Mouse (Mus musculus): ENCODE data around the gene Nsun2. TPM values are rescaled to one million over a fixed set of nuclear protein-coding genes. Genes with fewer than 3 reads are reported as not detected.
"Not testable (repeated sequence)": the region's sequence is repeated elsewhere in the genome, so short reads cannot be mapped to it uniquely, and the experiment has no call there.

Gene Nsun2
- polyA plus RNA-seq, 2 experiments from 2014 or later, result 35.8 to 36.9 TPM

GRCm38 (mm10) chr13:69555957-69556482 is 22.5 kb downstream of the Nsun2 start:
- ATAC-seq, result no peak

DNA sequence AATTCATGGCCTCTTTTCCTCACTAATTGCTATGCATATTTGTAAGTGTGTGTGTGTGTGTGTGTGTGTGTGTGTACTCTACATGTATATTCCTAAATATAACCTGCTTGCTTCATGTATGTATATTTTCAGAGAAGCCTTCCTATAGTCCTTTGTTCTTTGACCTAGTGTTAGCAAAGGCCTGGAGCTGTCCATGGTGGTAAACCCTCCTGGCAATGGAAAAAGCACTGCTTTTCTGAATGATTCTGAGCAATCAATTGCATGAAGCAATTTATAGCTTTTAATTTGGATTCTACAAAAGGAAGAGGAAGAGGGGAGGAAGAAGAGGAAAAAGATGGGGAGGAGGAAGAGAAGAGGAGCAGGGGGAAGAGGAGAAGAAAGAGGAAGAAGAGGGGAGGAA is 23.2 kb downstream of the Nsun2 start:
- no peak for ATAC-seq

GRCm38 (mm10) chr13:69558098-69558660 is 24.6 kb downstream of the Nsun2 start:
- ATAC-seq, result no peak

- ATAC-seq, result no peak
Measured at GRCm38 (mm10) chr13:69559291-69559961, 25.9 kb downstream of the Nsun2 start.

GRCm38 (mm10) chr13:69562004-69562403 is 28.5 kb downstream of the Nsun2 start:
- no peak for ATAC-seq

GRCm38 (mm10) chr13:69562654-69563574 is 29.4 kb downstream of the Nsun2 start:
- no peak for ATAC-seq

DNA sequence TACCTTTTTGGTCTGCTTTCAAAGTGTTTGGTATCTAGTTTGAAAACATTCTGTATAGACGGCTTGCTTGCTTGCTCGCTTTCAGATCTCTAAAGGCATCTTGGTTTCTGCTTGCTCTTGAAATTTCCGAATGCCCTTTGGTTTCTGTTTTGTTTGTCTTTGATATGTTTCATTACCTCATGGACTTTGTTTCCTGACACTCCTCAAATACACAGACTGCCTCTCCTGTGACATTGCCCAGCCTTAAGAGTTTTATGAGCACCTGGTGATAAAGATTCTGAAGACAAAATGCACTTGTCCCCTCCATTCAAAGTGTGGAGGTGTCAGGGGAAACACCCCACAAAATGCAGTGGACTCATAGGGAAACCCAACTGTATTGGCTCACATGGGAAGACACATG is 30.4 kb downstream of the Nsun2 start:
- ATAC-seq, result no peak

GRCm38 (mm10) chr13:69564573-69564972 is 31.0 kb downstream of the Nsun2 start:
- ATAC-seq, result no peak

DNA sequence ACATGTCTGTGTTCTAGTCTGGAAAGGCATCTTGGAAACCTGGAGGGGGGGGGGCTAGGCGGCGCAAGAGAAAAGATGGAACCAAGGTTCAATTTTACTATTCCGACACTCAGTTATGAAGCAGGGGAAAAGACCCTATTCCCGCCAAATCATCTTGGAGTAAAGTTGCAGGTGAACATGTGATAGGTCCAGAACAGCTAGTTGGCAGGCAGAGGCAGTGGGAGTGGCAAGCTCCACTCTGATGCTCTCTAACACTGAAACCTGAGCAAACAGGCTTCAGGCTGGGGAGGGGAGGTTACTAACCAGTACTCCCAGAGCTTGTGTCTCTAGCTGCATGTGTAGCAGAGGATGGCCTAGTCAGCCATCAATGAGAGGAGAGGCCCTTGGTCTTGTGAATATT is 31.9 kb downstream of the Nsun2 start:
- ATAC-seq, result not testable (repeated sequence)

DNA sequence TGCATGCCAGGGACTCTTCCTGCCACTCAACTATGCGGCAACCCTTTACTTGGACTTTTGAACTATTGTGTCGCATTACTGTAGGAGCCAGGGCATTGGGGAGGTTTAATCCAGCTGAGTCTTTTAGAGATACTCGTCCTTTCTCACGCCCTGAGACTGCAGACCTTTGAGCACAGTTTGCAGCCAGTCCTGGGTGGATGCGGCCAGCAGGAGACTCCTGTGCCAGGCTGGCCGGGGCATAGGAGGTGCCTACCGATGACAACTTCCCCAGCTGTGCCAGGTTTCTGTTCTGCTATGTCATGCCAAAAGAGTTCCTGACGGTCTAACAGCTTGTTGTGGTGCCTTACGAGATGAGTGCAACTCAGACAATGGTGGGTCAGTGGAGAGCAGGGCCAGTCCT is 35.7 kb downstream of the Nsun2 start:
- no peak for ATAC-seq

DNA sequence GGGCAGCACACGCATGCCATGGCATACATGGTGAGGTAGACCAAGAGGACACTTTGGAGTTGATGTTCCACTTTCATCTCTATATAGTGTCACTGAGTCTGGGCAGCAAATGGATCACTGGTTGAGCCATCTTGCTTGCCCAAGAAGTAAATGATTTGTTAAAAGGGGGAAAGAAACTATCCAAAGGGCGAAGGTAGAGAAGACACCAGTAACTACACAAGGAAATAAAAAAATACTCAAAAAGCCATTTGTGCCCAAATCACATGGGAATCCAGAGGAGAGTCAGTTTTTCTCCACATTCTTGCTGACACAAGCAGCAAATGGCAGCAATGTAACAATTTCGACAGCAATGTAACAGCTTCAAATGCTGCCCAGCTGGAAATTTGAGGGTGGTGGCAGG is 39.0 kb downstream of the Nsun2 start:
- no peak for ATAC-seq

- ATAC-seq, result no peak
Measured at GRCm38 (mm10) chr13:69576676-69577075, 43.1 kb downstream of the Nsun2 start.

DNA sequence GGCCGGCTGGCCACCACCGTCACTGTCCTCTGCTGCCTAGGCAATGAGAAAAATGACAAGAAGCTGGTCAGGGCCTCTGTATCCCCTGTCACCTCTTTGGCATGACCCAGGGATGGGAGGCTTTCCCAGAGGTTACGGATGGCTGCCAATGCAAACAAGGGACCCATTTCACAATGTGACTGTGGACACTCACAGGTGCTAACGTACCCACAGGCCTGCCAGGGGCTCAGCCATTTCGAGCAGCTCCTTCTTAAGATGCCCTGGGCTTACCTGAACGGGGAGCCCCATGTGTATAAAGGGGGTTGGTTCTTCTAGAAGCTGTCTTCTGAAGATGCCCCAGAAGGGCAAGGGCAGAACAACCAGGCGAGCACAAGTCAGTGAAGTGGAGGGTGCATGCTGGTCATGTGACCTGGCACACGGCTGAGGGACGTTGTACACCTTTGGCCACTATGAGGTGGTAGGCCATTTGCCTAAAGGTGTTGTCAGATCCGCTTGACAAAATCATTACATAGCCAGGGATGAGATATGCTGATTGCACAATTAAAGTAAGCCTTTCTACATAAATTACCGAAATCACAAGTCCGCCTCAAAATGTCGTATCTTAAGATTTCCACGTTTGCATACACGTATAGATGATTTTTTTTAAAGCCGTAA is 43.8 kb downstream of the Nsun2 start:
- ATAC-seq, result no peak

DNA sequence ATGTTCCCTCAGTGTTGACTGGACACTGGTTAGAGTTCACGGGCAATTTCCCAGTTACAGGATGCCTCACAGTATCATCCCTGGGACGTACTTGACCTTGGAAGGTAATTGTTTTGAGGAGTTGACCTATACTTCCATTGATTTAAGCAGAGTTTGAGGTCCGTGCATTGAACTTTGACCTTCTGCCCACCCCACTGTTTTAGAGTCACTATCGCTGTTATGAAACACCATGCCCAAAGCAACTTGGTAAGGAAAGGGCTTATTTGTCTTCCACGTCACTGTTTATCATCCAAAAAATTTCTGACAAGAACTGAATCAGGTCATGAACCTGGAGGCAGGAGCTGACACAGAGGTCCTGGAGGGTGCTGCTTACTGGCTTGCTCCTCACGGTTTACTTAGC is 48.9 kb downstream of the Nsun2 start:
- no peak for ATAC-seq

- no peak for ATAC-seq
Measured at GRCm38 (mm10) chr13:69583591-69583990, 50.0 kb downstream of the Nsun2 start.

GRCm38 (mm10) chr13:69585828-69586227 is 52.3 kb downstream of the Nsun2 start:
- no peak for ATAC-seq

GRCm38 (mm10) chr13:69586337-69586736 is 52.8 kb downstream of the Nsun2 start:
- no peak for ATAC-seq

GRCm38 (mm10) chr13:69587849-69588248 is 54.3 kb downstream of the Nsun2 start:
- ATAC-seq, result no peak

GRCm38 (mm10) chr13:69588263-69588662 is 54.7 kb downstream of the Nsun2 start:
- no peak for ATAC-seq

DNA sequence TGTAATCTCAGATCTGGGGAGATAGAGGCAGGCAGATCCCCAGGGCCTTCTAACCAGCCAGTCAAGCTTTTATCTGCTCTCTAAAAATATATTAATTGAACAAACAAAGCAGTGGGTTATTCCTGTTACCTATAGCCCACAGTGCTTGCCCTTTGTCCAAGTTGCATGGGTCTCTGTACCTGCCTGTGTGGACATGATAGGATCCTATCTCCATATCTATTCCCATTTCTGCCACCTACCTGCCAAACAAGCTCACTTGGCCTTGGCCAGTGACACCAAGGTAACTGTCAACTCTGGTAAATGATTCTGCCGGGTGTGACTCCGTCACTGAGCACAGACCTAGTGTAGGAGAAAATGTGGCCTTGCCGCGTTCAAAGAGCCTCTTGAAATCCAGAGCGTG is 57.8 kb downstream of the Nsun2 start:
- no peak for ATAC-seq

DNA sequence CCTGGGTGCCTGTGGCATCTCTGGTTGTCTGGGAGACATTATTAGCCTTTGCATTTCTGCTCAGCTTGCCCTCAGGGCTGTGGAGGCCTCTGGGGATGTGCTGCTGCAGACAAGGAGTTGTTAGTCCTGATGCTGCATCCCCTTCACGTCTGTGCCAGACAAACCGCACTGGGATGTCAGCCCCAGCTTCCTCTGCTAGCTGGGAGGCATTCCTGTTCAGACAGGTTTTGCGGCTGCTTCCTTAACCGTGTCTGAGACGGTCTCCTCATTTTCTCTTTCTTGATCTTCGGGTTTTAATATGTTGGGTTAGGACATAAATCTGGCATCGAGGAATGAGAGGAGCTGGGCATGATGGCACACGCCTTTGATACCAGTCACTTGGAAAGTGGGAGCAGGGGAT is 58.7 kb downstream of the Nsun2 start:
- no peak for ATAC-seq

DNA sequence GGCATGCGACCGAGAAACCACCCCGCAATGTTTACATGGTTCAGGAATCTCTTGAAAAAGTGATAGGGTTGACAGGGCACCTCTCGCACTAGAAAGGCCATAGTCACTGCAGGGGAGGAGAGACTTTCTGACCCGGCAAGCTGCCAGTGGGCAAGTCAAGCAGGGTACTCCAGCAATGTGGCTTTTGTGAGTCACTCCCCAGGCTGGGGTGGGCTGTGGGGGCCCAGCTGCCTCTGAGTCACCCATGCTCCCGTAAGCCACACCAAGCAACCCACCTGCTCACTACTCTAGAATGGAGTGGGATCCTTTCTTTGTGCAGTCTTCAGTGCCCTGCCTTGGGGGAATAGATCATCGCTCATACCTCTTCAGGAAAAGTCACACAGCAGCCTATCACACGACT is 59.9 kb downstream of the Nsun2 start:
- ATAC-seq, result no peak

Data from activated CD4-positive, CD25-positive, alpha-beta regulatory T cell, adult 4 months (primary cell).